Mouse (Mus musculus): ENCODE results near the gene Proser2. TPM values are rescaled to one million over a fixed set of nuclear protein-coding genes. Genes with fewer than 3 reads are reported as not detected.

The Proser2 gene
- polyA plus RNA-seq, 1 experiment from 2014 or later, result 24.0 TPM

- Histone ChIP-seq H3K9me3 (ENCODE audit: control insufficient read depth, low read length) (no peaks in the 10 kb centered on the region), H3K4me2 (ENCODE audit: low read depth, low read length) (no peak overlapping the region), H3K27ac (ENCODE audit: low read length) (peak overlapping the region; percentile 5; the same call in 1 of the 2 replicates), H3K36me3 (ENCODE audit: control insufficient read depth, insufficient read depth, low read length) (no peaks in the 10 kb centered on the region), H3K27me3 (replicated peaks; ENCODE audit: control insufficient read depth, insufficient read depth, low read length) (no peaks in the 10 kb centered on the region), H3K4me3 (ENCODE audit: low read length) (no peak overlapping the region), H3K9ac (ENCODE audit: low read depth, low read length) (no peak overlapping the region), H3K4me1 (ENCODE audit: control insufficient read depth, insufficient read depth, low read length) (peaks cover 13% of the 10 kb centered on the region)
- 66% methylated on average over 19 of the region's 19 CpGs for WGBS
- ATAC-seq, result peak; percentile 64
These were observed 44.1 kb downstream of the Proser2 start for GRCm38 (mm10) chr2:6085622-6086530.

GRCm38 (mm10) chr2:6083696-6084095, 46.3 kb downstream of the Proser2 start:
- peaks cover 22% of the 10 kb centered on the region for H3K4me1 ChIP-seq (ENCODE audit: control insufficient read depth, insufficient read depth, low read length)
- ATAC-seq, result peak; percentile 33
- 95% methylated on average over 1 of the region's 1 CpGs for WGBS

DNA sequence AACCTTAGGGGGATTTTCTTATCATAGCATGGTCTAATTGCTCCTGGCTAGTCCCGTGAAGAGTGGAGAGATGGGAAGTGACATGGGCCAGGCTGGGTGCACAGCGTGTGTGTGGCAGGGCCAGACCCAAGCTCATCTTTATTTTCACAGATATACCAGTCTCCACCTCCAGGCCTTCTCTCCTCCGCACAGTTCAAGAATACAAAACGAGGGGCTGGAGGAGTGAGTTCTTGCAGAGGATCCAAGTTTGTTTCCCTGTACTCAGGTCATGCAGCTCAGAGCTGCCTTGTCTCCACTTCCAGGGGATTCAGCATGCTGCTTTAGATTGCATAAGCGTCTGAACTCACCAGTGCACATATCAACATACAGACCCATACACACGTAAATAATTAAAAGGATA, 47.4 kb downstream of the Proser2 start:
- H3K4me1 ChIP-seq (ENCODE audit: control insufficient read depth, insufficient read depth, low read length), result peaks cover 22% of the 10 kb centered on the region
- 78% methylated on average over 6 of the region's 6 CpGs for WGBS

More at GRCm38 (mm10) chr2:6083696-6084095, 46.3 kb downstream of the Proser2 start:
- no peak overlapping the region for H3K27ac ChIP-seq (ENCODE audit: low read length)
- H3K9me3 ChIP-seq (ENCODE audit: control insufficient read depth, low read length), result no peaks in the 10 kb centered on the region
- no peaks in the 10 kb centered on the region for H3K36me3 ChIP-seq (ENCODE audit: control insufficient read depth, insufficient read depth, low read length)
- no peak overlapping the region for H3K9ac ChIP-seq (ENCODE audit: low read depth, low read length)
- no peak overlapping the region for H3K4me3 ChIP-seq (ENCODE audit: low read length)
- H3K27me3 ChIP-seq (replicated peaks; ENCODE audit: control insufficient read depth, insufficient read depth, low read length), result no peaks in the 10 kb centered on the region
- H3K4me2 ChIP-seq (ENCODE audit: low read depth, low read length), result no peak overlapping the region

GRCm38 (mm10) chr2:6081108-6081507, 48.9 kb downstream of the Proser2 start:
- peak overlapping the region; percentile 65 for H3K27ac ChIP-seq (ENCODE audit: low read length)
- no peaks in the 10 kb centered on the region for H3K9me3 ChIP-seq (ENCODE audit: control insufficient read depth, low read length)
- whole genome bisulfite sequencing, result 32% methylated on average over 8 of the region's 8 CpGs
- no peak overlapping the region for H3K9ac ChIP-seq (ENCODE audit: low read depth, low read length)
- peaks cover 21% of the 10 kb centered on the region for H3K4me1 ChIP-seq (ENCODE audit: control insufficient read depth, insufficient read depth, low read length)
- H3K4me3 ChIP-seq (ENCODE audit: low read length), result no peak overlapping the region
- ATAC-seq, result peak; percentile 76
- H3K27me3 ChIP-seq (replicated peaks; ENCODE audit: control insufficient read depth, insufficient read depth, low read length), result no peaks in the 10 kb centered on the region
- no peak overlapping the region for H3K4me2 ChIP-seq (ENCODE audit: low read depth, low read length)
- no peaks in the 10 kb centered on the region for H3K36me3 ChIP-seq (ENCODE audit: control insufficient read depth, insufficient read depth, low read length)

More for the DNA sequence above, 47.4 kb downstream of the Proser2 start:
- Histone ChIP-seq H3K4me2 (ENCODE audit: low read depth, low read length) (no peak overlapping the region), H3K9me3 (ENCODE audit: control insufficient read depth, low read length) (no peaks in the 10 kb centered on the region), H3K9ac (ENCODE audit: low read depth, low read length) (no peak overlapping the region), H3K4me3 (ENCODE audit: low read length) (no peak overlapping the region), H3K36me3 (ENCODE audit: control insufficient read depth, insufficient read depth, low read length) (no peaks in the 10 kb centered on the region), H3K27me3 (replicated peaks; ENCODE audit: control insufficient read depth, insufficient read depth, low read length) (no peaks in the 10 kb centered on the region), H3K27ac (ENCODE audit: low read length) (no peak overlapping the region)
- ATAC-seq, result no peak

DNA sequence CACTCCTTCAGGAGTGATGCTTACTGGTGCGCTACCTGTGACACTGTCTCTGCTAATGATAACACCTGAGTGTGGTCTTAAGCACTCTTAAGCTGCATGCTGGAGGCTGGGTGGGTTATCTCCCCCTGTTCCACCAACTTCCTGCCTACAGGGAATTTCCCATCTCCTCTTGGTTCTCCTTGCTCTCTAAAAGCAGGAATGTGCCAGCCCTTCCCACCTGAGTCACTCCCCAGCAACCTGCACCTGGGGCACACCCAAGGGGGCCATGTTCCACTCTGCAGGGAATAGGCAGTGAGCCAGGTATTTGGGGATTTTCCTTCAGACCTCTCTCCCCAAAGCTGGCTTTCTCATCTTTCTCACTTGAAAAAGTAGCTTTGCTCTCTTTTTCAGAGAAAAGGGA, 50.0 kb downstream of the Proser2 start:
- ATAC-seq, result no peak
- peaks cover 21% of the 10 kb centered on the region for H3K4me1 ChIP-seq (ENCODE audit: control insufficient read depth, insufficient read depth, low read length)
- WGBS, result 97% methylated on average over 1 of the region's 1 CpGs
- H3K27me3 ChIP-seq (replicated peaks; ENCODE audit: control insufficient read depth, insufficient read depth, low read length), result no peaks in the 10 kb centered on the region
- no peak overlapping the region for H3K4me2 ChIP-seq (ENCODE audit: low read depth, low read length)
- H3K9ac ChIP-seq (ENCODE audit: low read depth, low read length), result no peak overlapping the region
- no peaks in the 10 kb centered on the region for H3K36me3 ChIP-seq (ENCODE audit: control insufficient read depth, insufficient read depth, low read length)
- no peaks in the 10 kb centered on the region for H3K9me3 ChIP-seq (ENCODE audit: control insufficient read depth, low read length)
- H3K27ac ChIP-seq (ENCODE audit: low read length), result no peak overlapping the region
- no peak overlapping the region for H3K4me3 ChIP-seq (ENCODE audit: low read length)

- peaks cover 27% of the 10 kb centered on the region for H3K4me1 ChIP-seq (ENCODE audit: control insufficient read depth, insufficient read depth, low read length)
- H3K27ac ChIP-seq (ENCODE audit: low read length), result peak overlapping the region; percentile 44
- 15% methylated on average over 1 of the region's 1 CpGs for WGBS
- no peaks in the 10 kb centered on the region for H3K9me3 ChIP-seq (ENCODE audit: control insufficient read depth, low read length)
- no peak overlapping the region for H3K9ac ChIP-seq (ENCODE audit: low read depth, low read length)
- H3K27me3 ChIP-seq (replicated peaks; ENCODE audit: control insufficient read depth, insufficient read depth, low read length), result no peaks in the 10 kb centered on the region
- H3K4me2 ChIP-seq (ENCODE audit: low read depth, low read length), result no peak overlapping the region
- no peak overlapping the region for H3K4me3 ChIP-seq (ENCODE audit: low read length)
- no peak for ATAC-seq
- no peaks in the 10 kb centered on the region for H3K36me3 ChIP-seq (ENCODE audit: control insufficient read depth, insufficient read depth, low read length)
These were observed 54.5 kb downstream of the Proser2 start for GRCm38 (mm10) chr2:6075530-6075896.

GRCm38 (mm10) chr2:6074891-6075529, 55.0 kb downstream of the Proser2 start:
- Histone ChIP-seq H3K4me2 (ENCODE audit: low read depth, low read length) (no peak overlapping the region; the same call in 1 of the 2 replicates), H3K36me3 (ENCODE audit: control insufficient read depth, insufficient read depth, low read length) (no peaks in the 10 kb centered on the region), H3K27ac (ENCODE audit: low read length) (peak overlapping the region; percentile 44), H3K27me3 (replicated peaks; ENCODE audit: control insufficient read depth, insufficient read depth, low read length) (no peaks in the 10 kb centered on the region), H3K9ac (ENCODE audit: low read depth, low read length) (no peak overlapping the region), H3K4me3 (ENCODE audit: low read length) (no peak overlapping the region), H3K4me1 (ENCODE audit: control insufficient read depth, insufficient read depth, low read length) (peaks cover 24% of the 10 kb centered on the region), H3K9me3 (ENCODE audit: control insufficient read depth, low read length) (no peaks in the 10 kb centered on the region)
- WGBS, result 54% methylated on average over 10 of the region's 10 CpGs
- ATAC-seq, result no peak

DNA sequence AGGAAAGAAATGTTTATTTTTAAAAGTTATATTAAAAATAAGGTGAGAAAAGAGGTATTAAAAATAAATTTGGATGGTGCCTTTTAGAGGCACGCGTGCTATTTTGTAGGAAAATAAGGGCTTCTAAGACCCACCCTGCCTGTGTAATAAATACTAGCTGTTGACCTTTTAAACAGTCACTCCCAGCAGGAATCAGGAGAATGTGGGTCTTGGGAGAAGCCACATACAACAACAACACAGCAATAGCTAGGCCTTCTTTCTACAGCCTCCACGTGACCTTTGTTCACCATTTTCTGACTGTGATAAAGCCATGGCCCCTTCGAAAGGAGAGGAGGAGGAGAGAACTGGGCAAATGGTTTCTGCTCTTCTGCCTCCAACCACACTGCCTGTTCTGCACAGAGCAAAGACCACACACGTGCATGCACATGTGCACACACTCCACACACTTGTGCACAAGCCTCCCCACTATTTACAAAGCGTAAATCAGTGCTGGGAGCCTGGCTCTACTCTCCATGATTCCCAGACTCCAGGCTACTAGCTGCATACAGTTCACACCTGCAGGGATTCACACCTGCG, 57.2 kb downstream of the Proser2 start:
- H3K4me1 ChIP-seq (ENCODE audit: control insufficient read depth, insufficient read depth, low read length), result peaks cover 22% of the 10 kb centered on the region
- no peaks in the 10 kb centered on the region for H3K27me3 ChIP-seq (replicated peaks; ENCODE audit: control insufficient read depth, insufficient read depth, low read length)
- no peak overlapping the region for H3K9ac ChIP-seq (ENCODE audit: low read depth, low read length)
- no peaks in the 10 kb centered on the region for H3K36me3 ChIP-seq (ENCODE audit: control insufficient read depth, insufficient read depth, low read length)
- peak overlapping the region; percentile 50 for H3K27ac ChIP-seq (ENCODE audit: low read length)
- 51% methylated on average over 7 of the region's 7 CpGs for WGBS
- no peak overlapping the region for H3K4me2 ChIP-seq (ENCODE audit: low read depth, low read length)
- 0 out of 2 replicates have a peak, but pooled peaks have one; percentile 7 for ATAC-seq
- H3K4me3 ChIP-seq (ENCODE audit: low read length), result no peak overlapping the region
- no peaks in the 10 kb centered on the region for H3K9me3 ChIP-seq (ENCODE audit: control insufficient read depth, low read length)

Measured in intestine, embryonic 16.5 days (tissue).